Mouse (Mus musculus) heart, adult 2 months (tissue): ENCODE results near the gene Tssk3. TPM values are rescaled to one million over a fixed set of nuclear protein-coding genes. Genes with fewer than 3 reads are reported as not detected.
A peak's percentile ranks its signal among the peaks of the same experiment; 100 is the strongest.

Source experiments
- DNase-seq, 2 experiments: peaks; one replicate each; pipeline ENCODE4 v3.0.0; 2021
- H3K27ac ChIP-seq: fragments of 200-600 bp; 2 replicates; pipeline ENCODE4 v1.8.1; 2022
- H3K27me3 ChIP-seq: fragments of 200-500 bp; 2 replicates; pipeline ENCODE4 v1.6.1; 2012; ENCODE audit warnings: mild to moderate bottlenecking, low read length, inconsistent platforms, mixed read lengths; ENCODE audit not compliant: control insufficient read depth, insufficient read depth
- H3K36me3 ChIP-seq: fragments of 200-500 bp; 2 replicates; pipeline ENCODE4 v1.6.1; 2012; ENCODE audit warnings: low read length, inconsistent platforms; ENCODE audit not compliant: control insufficient read depth, insufficient read depth
- H3K4me1 ChIP-seq: fragments of 200-500 bp; 2 replicates; pipeline ENCODE4 v1.6.1; 2011; ENCODE audit warnings: low read length; ENCODE audit not compliant: control insufficient read depth, insufficient read depth
- H3K4me3 ChIP-seq: fragments of 200-600 bp; 2 replicates; pipeline ENCODE4 v1.8.1; 2022
- H3K79me2 ChIP-seq: fragments of 200-500 bp; replicated peaks from 2 replicates; pipeline ENCODE4 v1.6.1; 2012; ENCODE audit warnings: mild to moderate bottlenecking, inconsistent platforms, low read length, moderate library complexity, mixed read lengths; ENCODE audit not compliant: control insufficient read depth, insufficient read depth
- H3K9ac ChIP-seq: fragments of 200-500 bp; 2 replicates; pipeline ENCODE4 v1.6.1; 2012; ENCODE audit warnings: low read depth, mild to moderate bottlenecking, control low read depth, inconsistent platforms, low read length, mixed read lengths
- CTCF ChIP-seq: fragments of 200-600 bp; IDR thresholded peaks from 2 replicates; pipeline ENCODE4 v1.8.1; 2022; ENCODE audit warnings: antibody characterized with exemption, mild to moderate bottlenecking, moderate library complexity
- EP300 ChIP-seq: fragments of 200-500 bp; IDR thresholded peaks from 2 replicates; pipeline ENCODE4 v1.6.1; 2011; ENCODE audit warnings: low read depth, low read length, control low read depth; ENCODE audit not compliant: insufficient read depth
- POLR2A ChIP-seq: fragments of 200-500 bp; IDR thresholded peaks from 2 replicates; pipeline ENCODE4 v1.6.1; 2011; ENCODE audit warnings: mild to moderate bottlenecking, low read depth, low read length, control low read depth; ENCODE audit not compliant: insufficient read depth
- WGBS: fragments of 180-500 bp; shearing (Covaris S2); methylation state at CpG from one replicate; pipeline ENCODE4 v1.1.7; 2018; 5-methylcytosine and 5-hydroxymethylcytosine counted together
- intact Hi-C: fragments of 180-260 bp; cut with DNase I; formaldehyde crosslinking; loops from one replicate; pipeline ENCODE4 v1.15.1; 2025
- polyA plus RNA-seq: library from polyadenylated mRNA; depleted of rRNA; stranded (reverse); fragments of >200 nt; gene quantifications from 2 replicates; pipeline ENCODE4 v1.2.3, GENCODE M21; 2012
- total RNA-seq, 2 experiments: library from RNA; stranded (reverse); gene quantifications; 2 replicates each; pipeline ENCODE4 v1.2.3; 2021

Gene Tssk3
- total and polyA plus RNA-seq, 3 experiments, result 0.14 TPM; not detected in 2

GRCm38 (mm10) chr4:129495672-129496562, 5.1 kb upstream of the Tssk3 start:
- no peak overlapping the region for H3K4me3 ChIP-seq
- no peaks in the 10 kb centered on the region for H3K79me2 ChIP-seq
- H3K9ac ChIP-seq, result no peak overlapping the region
- peaks cover 8% of the 10 kb centered on the region for H3K4me1 ChIP-seq
- WGBS, result 26% methylated on average over 16 of the region's 16 CpGs
- H3K27ac ChIP-seq, result peak overlapping the region; percentile 28
- TF ChIP-seq CTCF (peak; percentile 50), POLR2A (no peak)
- peaks cover 2% of the 10 kb centered on the region for H3K27me3 ChIP-seq
- DNase-seq, result peak in 1 of 2 experiments; percentile 39
- no peaks in the 10 kb centered on the region for H3K36me3 ChIP-seq
- intact Hi-C loops, result no loop called here

- WGBS, result 56% methylated on average over 7 of the region's 7 CpGs
- no peak overlapping the region for H3K27ac ChIP-seq
- intact Hi-C loops, result no loop called here
Observed at GRCm38 (mm10) chr4:129494681-129495080, 3.9 kb upstream of the Tssk3 start.

GRCm38 (mm10) chr4:129481090-129481489, 9.7 kb downstream of the Tssk3 start:
- Histone ChIP-seq H3K27ac (no peak overlapping the region), H3K9ac (no peak overlapping the region), H3K4me1 (no peaks in the 10 kb centered on the region), H3K27me3 (no peaks in the 10 kb centered on the region), H3K79me2 (no peaks in the 10 kb centered on the region), H3K36me3 (no peaks in the 10 kb centered on the region), H3K4me3 (no peak overlapping the region)
- DNase-seq, result no peak
- TF ChIP-seq CTCF, result no peak
- TF ChIP-seq EP300, result no peak
- no peak for TF ChIP-seq POLR2A
- intact Hi-C loops, result no loop called here
- 83% methylated on average over 1 of the region's 1 CpGs for WGBS

More at GRCm38 (mm10) chr4:129494681-129495080, 3.9 kb upstream of the Tssk3 start:
- Histone ChIP-seq H3K79me2 (no peaks in the 10 kb centered on the region), H3K9ac (no peak overlapping the region), H3K4me1 (peaks cover 8% of the 10 kb centered on the region), H3K36me3 (no peaks in the 10 kb centered on the region), H3K4me3 (no peak overlapping the region), H3K27me3 (peaks cover 2% of the 10 kb centered on the region)
- TF ChIP-seq CTCF (peak; percentile 26; the same call in 1 of the 2 replicates), EP300 (no peak), POLR2A (no peak)
- DNase-seq, result no peak

GRCm38 (mm10) chr4:129479863-129480262, 11.0 kb downstream of the Tssk3 start:
- Histone ChIP-seq H3K27me3 (no peaks in the 10 kb centered on the region), H3K79me2 (no peaks in the 10 kb centered on the region), H3K4me3 (no peak overlapping the region), H3K27ac (no peak overlapping the region), H3K9ac (no peak overlapping the region), H3K36me3 (no peaks in the 10 kb centered on the region), H3K4me1 (no peaks in the 10 kb centered on the region)
- TF ChIP-seq EP300 (no peak), CTCF (no peak), POLR2A (no peak)
- intact Hi-C loops, result no loop called here
- no peak for DNase-seq
- WGBS, result 93% methylated on average over 3 of the region's 3 CpGs

GRCm38 (mm10) chr4:129476047-129476446, 14.8 kb downstream of the Tssk3 start:
- no peak overlapping the region for H3K9ac ChIP-seq
- no peaks in the 10 kb centered on the region for H3K79me2 ChIP-seq
- H3K4me3 ChIP-seq, result no peak overlapping the region
- intact Hi-C loops, result no loop called here
- no peaks in the 10 kb centered on the region for H3K4me1 ChIP-seq
- no peak for DNase-seq
- H3K36me3 ChIP-seq, result no peaks in the 10 kb centered on the region
- 95% methylated on average over 11 of the region's 11 CpGs for WGBS
- TF ChIP-seq EP300, result no peak
- no peak for TF ChIP-seq POLR2A
- no peak for TF ChIP-seq CTCF
- H3K27me3 ChIP-seq, result no peaks in the 10 kb centered on the region
- no peak overlapping the region for H3K27ac ChIP-seq

GRCm38 (mm10) chr4:129464286-129464815, 26.5 kb downstream of the Tssk3 start:
- Histone ChIP-seq H3K27me3 (no peaks in the 10 kb centered on the region), H3K9ac (no peak overlapping the region), H3K27ac (no peak overlapping the region), H3K79me2 (no peaks in the 10 kb centered on the region), H3K4me3 (no peak overlapping the region), H3K36me3 (no peaks in the 10 kb centered on the region), H3K4me1 (no peaks in the 10 kb centered on the region; the same call in 1 of the 2 replicates)
- WGBS, result 83% methylated on average over 4 of the region's 4 CpGs
- intact Hi-C loops, result loop anchor here (5.0 kb wide), 1 partner anchor 277 kb away; the partner anchor contains the start of genes S100pbp and Yars
- DNase-seq, result no peak
- TF ChIP-seq CTCF, result no peak
- TF ChIP-seq EP300, result no peak
- TF ChIP-seq POLR2A, result no peak
